Mouse (Mus musculus): Measurements from ENCODE around the gene Lhfp.

DNA sequence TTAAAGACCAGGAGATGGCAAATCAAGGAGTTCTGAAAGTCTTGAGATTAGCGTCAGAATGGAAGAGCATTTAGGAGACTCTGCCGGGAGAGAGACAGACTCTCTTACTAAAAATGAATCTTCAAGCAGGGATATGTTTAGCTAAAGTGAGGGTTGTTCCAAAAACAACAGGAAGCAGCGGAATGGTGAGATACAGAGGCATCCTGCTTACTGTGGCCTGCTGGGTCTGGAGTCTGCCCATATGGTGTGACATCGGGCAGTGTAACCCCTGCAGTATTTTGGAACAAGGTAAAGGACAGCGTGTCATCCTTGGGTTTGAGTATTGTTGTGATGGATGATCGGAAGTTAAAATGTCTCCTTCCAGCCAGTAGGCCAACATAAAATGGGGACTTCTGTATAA, 5.0 kb downstream of the Lhfp start:
- no peak for TF ChIP-seq POLR2A (IDR thresholded peaks at IDR 0.05; ENCODE audit: extremely low read depth, insufficient read depth, low read length)
- TF ChIP-seq CTCF (IDR thresholded peaks at IDR 0.05; ENCODE audit: low read depth, low read length): no peak
